Mouse (Mus musculus) right cerebral cortex, postnatal 10 days (tissue): ENCODE data around the gene Igf1r.

Source experiments
- DNase-seq, 2 experiments: peaks; one replicate each; pipeline ENCODE4 v3.0.0; 2021; ENCODE audit warnings: low spot score in 2 of 2

Igf1r gene

DNA sequence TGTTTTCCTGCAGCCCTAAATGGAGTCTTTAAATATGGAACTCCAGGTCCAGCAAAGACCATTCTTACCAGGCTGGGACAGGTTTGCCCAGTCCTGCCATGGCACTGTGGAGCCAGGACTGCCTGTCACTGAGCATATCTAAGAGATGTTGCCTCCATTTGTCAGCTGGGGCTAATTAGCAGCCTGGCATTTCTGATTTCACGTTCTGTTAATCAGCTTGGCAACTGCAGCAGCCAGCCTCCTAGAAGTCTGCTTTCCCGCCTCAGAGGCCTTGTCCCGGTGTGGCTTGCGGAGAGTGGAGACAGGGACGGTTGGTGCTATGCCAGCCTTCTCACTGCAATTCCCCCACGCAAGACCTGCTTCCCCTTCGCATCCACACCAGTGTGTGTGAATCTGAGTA, 220.1 kb downstream of the Igf1r start:
- no peak for DNase-seq

DNA sequence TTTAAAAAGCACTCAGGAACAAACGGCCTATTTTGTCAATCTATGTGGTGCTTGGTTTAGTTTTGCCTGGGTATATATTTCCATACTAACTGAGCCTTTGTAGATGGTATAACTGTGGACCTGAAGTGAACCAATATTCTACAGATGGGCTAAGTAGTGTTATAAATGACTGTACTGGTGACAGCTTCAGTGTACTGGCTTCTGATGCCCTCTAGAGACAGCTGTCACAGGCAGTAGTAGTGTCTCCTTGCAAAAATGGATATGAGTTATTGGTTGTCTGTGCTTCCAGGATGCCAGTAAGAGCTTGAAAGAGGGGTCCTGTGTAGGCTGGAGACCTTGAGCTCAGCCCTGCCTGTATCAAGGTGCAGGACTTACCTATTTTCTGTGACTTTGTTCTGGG, 227.0 kb downstream of the Igf1r start:
- DNase-seq = no peak

DNA sequence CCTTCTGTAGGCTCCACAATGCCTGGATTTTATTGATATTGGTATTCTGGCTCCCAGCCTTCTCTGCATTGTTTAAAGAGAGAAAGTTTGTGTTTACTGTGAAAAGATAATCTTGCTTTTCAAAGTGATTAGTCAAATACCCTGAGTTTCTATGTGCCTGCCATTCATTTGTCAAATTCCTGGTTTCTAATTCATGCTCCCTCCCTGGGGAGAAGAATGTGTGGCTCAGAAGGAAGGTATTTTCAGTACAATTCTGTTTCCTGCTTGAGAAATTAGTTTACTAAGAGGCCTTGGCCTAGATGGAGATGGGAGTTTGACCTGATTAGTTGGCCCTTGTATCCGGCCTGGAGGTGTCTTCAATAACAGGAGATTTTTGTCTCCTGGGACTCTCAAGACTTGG, 228.5 kb downstream of the Igf1r start:
- no peak for DNase-seq

DNA sequence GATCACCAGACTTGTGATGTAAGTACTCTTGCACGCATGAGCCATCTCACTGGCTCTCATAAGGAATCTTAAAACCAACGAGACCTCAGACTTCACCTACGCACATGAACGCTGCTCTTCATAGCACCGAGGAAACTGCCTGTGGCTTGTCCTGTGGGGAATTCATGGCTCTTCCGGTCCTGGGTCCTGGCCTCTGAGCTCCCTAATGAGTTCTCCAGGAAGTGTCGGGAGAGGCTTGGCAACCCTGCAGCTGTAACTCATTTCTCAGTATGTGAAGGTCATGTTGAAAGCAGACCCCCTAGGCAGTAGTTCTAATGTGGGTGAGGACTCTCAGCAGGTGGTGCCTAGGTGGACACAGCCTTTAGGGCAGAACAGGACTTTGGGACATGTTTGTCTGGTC, 229.4 kb downstream of the Igf1r start:
- DNase-seq = no peak

DNA sequence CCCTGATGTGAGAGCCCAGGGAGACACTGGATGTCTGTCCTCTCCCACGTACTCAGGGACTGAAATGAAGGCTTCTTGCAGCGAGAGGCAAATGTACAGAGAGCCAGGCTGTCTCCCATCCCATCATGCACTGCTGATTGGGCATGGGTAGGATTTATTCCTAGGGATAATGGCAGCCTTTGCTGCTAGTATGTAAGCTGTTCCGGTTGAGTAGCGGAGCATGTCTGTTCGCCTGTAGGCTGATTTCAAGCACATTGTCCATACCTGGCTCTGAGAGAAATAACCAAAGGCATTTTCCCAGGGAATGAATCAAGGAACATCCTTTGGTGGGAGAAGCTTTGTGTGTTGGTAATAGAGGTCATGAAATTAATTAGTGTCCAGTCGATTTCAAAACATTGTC, 230.1 kb downstream of the Igf1r start:
- no peak for DNase-seq

DNA sequence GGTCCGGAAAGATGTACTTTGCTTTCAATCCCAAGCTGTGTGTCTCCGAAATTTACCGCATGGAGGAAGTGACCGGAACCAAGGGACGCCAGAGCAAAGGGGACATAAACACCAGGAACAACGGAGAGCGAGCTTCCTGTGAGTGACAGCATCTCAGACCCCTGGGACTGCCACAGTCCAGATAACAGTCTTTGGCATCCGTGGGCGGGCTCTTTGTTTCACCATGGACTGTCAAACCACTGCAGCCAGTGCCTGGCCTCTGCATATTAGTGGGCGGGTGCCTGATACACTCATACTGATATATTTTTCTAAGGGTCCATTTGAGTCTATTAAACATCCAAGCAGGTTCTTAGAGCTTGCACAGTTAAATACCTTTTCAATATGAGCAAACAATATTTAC, 230.8 kb downstream of the Igf1r start:
- no peak for DNase-seq

DNA sequence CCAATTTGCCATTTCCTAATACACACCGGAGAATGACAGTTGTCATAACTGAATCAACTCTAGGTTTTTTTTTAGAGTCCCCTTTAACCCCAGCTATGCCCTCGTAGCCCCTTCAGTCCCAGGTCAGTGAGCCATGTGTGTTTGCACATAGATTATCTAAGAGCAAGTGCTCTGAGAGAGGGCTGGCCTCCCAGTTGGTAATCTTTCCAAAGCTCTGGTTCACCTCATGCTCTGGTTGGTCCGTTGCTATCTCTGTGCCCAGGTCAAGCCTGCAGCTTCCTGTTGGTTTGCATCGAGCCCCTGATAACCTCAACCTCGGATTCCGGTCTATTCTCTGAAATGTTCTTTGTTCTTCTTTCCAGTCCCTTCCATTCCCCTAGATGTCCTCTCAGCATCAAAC, 236.6 kb downstream of the Igf1r start:
- DNase-seq = no peak

DNA sequence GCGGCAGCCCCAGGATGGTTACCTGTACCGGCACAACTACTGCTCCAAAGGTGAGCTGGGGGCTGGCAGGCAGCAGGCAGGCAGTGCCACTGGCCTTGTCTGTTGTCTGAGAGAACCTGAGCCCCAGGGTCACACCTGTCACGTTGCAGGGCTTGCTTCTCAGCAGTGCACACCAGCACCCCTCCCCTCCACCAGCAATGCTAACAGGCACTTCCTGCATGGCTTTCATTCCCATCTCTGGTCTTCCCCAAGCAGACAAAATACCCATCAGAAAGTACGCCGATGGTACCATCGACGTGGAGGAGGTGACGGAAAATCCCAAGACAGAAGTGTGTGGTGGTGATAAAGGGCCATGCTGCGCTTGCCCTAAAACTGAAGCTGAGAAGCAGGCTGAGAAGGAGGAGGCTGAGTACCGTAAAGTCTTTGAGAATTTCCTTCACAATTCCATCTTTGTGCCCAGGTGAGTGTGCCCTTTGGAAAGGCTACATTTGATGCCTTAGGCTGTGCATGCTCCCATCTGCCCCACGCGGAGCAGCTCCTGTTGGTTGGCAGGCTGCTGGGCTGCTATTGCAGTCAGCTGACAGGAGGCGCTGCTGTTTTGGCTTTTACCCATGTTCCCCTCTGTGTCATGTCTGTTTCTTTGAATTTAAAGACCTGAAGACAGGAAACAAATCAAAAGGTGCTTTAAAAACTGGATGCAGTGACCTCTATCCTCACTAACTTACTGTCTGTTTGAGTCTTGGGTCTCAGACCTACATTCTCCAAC, 237.2 kb downstream of the Igf1r start:
- no peak for DNase-seq

DNA sequence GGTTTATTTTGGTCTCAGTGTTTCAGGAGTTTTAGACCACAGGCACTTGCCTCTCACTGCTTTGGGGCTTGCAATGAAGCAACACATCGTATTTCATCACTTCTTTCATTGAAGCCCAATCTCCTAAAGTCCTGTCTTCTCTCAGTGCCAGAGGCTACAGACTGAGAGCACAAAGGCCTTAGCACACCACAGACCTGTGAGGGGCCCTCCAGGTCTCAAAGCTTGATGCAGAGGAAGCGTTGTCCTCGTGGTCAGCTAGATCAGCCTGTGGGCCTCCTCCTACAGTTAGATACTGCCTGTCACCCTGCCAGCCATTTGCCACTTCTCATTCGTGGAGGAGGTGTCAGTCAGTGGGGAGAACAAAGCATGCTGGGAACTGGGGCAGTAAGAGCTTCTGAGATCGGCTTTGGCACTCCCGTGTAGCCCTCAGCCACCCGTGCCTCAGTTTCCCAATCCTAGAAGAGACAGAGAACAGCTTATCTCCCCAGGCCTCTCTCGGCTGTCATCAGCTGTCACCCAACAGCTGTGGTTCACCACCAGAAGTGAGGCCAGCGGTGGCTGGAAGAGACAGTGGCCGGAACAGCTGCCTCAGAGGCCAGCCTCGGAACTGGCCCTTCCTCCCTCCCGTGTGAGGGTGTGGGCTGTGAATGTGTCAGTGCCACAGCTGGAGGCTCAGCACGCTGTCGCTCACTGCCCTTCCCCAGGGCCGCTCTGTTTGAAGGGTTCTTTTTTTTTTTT, 241.5 kb downstream of the Igf1r start:
- no peak for DNase-seq

DNA sequence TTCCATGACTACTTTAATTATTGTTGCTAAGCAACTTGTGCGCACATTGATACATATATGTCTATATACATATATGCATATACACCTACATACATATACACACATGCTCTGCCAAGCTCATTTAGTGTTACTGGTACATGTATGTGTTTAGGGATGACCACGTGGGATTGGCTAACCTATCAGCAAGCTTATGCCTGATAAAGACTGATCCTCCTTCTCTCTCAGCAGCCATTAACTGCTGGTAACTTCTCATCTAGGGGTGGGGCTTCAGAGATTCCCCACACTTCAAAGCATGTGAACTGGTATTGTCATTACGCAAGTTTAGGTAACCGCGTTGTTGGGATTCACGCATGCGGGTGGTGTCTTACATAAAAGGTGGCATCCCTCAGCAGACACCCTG, 247.0 kb downstream of the Igf1r start:
- no peak for DNase-seq

DNA sequence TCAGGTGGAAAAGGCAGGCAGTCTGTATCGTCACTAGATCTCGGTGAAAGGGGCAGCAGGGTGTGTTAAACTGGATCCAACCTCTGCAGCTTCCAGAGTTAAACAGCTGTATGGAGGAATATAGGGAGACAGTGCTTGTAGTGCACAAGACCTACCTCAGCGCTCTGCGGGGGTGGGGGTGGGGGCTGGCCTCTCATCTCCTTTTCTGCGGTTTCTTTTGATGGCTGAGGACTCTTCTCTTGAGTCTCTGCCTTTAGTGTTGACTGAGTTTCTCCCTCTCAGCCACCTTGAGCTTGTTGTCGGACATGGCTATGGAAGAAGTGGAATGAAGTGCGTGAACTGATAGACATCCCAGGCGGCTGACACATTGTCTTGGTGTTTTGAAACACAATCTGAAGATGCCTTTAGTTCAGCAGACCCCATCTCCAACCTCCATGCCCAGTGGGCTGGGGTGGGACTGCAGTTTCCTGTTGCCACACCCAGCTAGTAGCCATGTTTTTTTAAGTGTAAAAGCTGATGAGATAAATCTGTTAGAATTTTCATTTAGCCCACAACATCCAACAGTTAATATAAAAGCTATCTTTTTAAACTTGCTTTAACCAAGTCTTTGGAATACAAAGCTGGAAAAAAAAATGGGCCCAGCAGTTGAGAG, 253.3 kb downstream of the Igf1r start:
- no peak for DNase-seq

DNA sequence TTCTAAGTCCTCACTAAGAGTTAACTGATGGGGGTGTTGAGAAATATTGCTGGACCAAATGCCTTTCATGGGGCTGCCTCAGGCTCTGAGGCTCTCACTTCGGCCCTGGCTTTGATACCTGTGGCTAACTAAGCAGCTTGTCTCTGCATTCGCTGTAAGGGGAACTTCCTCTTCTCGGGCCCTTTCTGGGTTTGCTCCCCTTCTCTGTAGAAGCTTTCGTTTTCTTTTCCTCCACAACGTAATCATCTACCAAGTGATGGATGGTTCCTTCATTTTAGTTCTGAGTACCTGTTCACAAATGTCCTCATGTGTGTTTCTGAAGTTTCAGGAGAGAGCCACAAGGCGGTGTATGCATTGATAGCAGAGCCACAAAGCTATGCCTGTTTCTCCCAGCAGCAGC, 256.4 kb downstream of the Igf1r start:
- no peak for DNase-seq

DNA sequence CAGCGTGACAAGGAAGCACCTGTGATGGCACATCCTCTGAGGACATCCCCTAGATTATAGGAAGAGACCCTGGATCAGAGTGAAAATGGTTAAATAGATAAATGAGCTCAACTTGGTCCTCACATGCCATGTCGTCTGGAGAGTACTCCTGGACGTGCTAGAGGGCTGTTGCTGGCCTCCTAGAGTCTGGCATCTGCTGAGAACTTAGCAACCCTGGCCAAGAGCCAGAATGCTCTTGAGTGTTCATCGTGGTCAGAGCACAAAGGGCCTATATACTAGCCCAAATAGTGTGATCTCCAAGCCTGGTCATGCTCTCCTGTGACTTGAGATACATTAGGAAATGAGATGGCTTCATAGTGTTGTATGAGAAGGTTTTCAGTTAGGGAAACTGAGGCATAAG, 257.8 kb downstream of the Igf1r start:
- no peak for DNase-seq

DNA sequence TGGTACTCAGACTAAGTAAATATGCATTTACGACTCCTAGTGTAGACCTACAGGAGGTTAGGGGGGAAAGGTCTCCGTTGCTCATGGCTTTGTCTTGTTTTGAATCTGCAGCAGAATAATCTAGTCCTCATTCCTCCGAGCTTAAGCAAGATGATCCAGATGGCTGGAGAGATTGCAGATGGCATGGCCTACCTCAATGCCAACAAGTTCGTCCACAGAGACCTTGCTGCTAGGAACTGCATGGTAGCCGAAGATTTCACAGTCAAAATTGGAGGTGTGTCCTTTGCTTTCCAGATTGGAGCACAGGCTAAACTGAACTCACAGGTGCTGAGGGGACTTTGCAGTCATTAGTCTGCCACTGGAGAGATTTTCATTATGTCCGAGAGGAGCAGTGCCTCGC, 259.3 kb downstream of the Igf1r start:
- DNase-seq = no peak

DNA sequence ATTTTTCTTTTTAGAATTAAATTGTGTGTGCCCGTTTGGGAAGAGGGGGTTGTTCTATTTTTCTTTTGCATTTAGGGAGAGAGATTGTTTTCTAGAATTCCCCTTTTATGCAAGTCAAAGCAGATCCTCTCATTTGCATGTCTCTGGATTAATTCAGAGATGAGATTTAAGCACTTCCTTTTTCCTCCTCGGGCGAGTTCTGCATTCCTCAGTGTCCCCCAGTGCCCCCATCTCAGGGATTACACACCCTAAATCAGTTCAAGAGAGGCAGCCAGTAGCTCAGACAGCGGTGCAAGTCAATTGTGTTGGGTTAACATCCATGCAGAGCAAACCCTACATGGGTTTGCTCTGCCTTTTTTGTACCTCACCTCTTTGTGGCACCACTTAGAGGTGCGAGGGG, 261.2 kb downstream of the Igf1r start:
- no peak for DNase-seq

DNA sequence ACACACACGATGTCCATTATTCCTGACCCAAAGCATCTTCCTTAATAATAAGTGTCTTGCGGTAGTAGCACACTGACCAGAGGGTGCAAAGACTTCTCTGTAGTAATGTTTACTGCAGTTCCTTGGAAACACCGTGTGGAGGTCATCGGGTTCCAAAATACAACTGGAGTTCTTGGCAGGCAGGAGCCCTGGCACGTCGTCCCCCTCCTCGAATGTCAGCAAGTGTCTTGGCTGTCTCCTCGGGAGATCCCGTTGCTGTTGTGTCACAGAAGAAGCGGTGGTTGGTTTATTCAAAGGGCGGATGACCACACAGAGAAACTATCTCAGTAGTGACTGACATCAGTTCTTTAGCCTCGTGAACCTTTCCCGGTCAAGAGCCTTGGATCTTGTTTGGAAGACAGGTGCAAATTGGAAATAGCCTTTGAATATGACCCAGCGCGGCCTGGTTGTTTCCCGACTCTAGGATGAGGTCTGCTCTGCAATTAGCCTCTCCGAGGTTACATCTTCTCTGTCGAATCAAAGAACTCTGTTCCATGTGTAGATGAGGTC, 263.0 kb downstream of the Igf1r start:
- DNase-seq = no peak

DNA sequence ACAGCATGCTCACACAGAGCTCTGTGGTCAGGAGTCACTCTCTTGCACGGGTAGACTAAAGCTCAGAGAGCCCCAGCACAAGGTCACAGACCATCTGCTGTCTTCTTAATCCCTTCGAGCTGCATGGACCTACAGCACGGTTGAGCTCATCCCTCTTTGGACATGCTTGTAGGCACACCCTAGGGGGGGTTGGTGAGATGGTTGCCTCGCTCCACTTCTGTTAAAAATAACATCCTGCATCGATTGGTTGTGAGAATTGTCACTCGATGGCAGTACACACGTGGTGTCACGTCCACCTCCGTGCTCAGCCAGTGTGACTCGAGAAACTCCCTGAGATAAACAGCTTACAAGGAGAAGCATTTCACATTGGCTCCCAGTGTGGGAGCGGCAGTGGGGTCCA, 266.3 kb downstream of the Igf1r start:
- no peak for DNase-seq

DNA sequence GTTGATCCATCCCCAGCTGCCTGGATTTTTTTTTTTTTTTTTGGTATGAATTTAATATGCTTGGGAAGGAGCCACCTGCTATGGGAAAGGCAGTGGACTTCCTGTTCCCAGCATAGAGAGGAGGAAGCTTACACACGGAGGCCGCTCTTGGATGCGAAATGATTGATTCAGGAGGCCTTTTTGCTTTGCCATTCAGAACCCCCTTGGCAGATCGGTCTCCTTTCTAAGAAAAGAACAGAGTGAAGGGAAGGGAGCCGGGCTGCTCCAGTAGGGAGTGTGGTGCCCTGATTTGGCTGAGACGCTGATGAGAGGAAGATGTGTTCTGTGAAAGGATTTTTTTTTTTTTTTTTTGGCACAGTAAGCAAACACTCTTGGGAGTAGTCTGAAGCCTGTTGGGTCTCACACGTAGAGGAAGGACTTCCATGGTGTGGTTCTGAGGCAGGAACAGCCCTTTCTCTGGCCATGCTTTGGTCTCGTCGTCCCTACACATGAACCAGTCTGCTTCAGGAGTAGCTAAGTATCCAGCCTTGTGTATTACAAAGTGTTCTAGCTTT, 269.1 kb downstream of the Igf1r start:
- peak; percentile 63 to 76 for DNase-seq

DNA sequence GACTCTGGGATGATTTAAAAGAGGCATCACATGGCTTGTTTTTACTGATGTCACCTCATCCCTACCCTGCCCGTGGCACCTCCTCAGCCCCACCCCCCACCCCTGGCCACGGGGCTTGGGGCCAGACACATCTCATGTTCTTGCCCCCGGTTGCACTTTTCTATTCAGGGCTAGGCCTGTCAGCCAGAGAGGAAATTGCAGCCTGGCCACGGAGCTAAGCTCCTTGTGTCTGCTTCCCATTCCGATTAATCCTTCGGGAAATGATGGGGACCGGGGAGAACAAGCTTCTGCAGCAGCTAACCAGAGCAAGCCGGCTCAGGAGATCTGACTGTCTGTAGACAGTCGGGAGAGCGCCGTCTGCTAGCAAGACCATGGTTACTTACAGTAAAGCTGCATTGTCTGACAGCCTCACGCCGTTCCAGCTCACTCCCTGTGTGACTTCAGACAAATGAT, 270.8 kb downstream of the Igf1r start:
- DNase-seq = no peak

DNA sequence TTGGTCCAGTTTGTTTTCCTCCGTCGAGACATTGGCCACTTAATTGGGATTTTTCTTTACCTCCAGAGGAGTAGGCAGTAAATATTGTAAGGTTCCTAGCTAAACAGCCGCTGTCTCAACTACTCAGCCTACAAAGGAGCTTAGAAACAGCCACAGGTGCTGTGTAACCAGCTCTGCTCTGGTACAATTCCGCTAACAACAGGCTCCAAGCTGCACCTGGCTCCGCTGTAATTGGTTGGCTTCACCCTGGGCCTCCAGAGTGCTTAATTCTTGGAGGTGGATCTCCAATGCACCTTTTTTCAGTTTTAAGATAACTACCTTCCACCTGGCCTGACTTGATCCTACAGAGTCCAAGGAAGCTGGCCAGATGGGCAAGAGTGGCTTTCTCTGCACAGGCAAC, 271.4 kb downstream of the Igf1r start:
- DNase-seq = no peak

DNA sequence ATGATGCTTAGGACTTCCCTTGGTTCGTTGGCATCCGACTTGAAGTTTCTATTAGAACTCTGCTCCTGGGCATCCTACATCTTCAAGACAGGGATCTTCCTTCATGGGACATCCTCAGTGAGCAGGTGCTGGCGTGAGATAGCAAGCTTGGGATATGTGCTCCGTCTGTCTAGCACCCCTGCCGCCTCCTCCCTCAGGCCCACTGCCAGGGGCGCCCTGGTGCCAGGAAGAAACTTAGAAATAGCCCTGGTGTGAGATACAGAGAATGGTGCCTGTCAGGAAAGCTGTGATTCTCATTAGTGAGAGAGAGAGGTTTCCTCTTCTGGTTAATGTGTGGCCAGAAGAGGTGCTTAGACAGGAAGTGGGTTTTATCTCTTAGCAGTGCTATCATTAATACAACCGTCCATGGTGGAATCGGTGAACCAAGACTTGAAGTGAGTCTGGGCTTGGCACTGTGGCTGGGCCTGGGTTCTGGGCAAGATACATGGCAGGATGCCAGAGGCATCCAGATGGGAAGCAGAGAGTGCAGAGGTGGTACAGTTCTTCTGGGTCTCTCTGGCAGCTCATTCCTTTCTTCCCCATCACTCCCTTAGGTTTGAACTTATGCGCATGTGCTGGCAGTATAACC, 272.9 kb downstream of the Igf1r start:
- peak; percentile 44 to 58 for DNase-seq

DNA sequence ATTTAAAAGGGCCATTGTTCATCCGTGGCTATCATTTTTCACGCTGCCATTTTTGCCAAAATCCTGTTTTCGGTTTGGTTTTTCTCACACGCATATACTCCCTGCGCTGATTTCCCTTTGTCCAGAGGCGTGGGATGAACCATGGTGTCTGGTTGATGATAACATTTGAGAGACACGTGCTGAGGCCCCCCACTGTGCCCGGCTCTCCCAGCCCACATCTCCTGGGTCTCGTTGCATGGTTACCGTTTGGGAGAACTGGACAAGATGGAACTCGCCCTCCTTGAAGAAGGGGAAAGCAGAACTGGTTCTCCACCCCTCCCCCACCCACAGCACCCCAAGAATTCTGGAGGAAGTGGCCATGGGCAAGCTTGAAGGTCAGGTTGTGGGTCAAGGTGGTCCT, 274.4 kb downstream of the Igf1r start:
- no peak for DNase-seq
